Mouse (Mus musculus): ENCODE measurements around the gene Fzd2. TPM values are rescaled to one million over a fixed set of nuclear protein-coding genes. Genes with fewer than 3 reads are reported as not detected.

Gene Fzd2
- polyA plus RNA-seq, 1 experiment from 2014 or later, result 8.2 TPM

DNA sequence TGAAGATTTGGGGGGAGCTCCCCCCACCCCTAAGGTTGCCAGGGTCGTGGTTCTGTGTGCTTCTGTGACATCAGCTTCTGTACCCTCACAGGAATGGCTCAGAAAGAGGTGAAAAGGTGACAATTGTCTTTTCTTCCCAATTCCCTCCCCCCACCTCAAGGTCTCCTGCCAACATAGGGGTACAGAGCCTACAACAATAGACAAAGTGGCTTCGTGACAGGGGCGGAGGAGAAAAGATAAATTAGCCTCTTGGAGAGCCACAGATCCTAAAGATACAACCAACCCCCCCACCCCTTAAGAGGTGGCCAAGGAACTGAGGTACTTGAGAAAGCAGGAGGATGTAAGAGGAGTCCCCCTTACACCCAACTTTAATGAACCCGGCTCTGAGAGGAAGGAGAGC lies 4.5 kb downstream of the Fzd2 start:
- Histone ChIP-seq H3K27me3 (ENCODE audit: control insufficient read depth, insufficient read depth, low read length) (peaks cover 10% of the 10 kb centered on the region; the same call in 1 of the 2 replicates), H3K4me1 (replicated peaks; ENCODE audit: control insufficient read depth, insufficient read depth, low read length) (peaks cover 21% of the 10 kb centered on the region; the same call in 1 of the 2 replicates), H3K4me3 (replicated peaks; ENCODE audit: low read length) (no peak overlapping the region), H3K36me3 (replicated peaks; ENCODE audit: control insufficient read depth, insufficient read depth) (no peaks in the 10 kb centered on the region), H3K9me3 (ENCODE audit: control insufficient read depth, low read length) (no peaks in the 10 kb centered on the region), H3K4me2 (replicated peaks) (peak overlapping the region; percentile 89), H3K27ac (no peak overlapping the region), H3K9ac (no peak overlapping the region; the same call in 1 of the 2 replicates)
- 20% methylated on average over 4 of the region's 4 CpGs for WGBS
- ATAC-seq (ENCODE audit: low FRiP score), result no peak
- no peak for DNase-seq (ENCODE audit: low spot score)

DNA sequence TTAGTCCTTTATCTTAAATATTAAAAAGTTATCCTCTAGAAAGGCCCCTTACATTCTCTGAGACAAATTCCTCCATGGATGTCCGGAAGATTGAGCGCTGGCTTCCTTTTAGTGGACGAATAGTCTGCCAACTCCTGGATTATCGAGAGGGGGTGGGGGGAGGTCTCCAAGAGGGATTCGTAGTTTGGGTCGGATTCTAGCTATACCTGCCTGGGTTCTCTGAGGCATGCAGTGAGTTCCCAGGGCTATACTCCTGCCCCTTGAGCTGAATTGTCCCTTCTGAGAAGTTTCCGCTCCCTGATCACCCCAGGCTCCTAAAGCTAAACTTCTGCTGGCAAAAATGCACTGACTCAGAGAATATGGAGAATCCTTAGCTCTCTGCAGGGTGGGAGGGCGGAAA lies 5.3 kb downstream of the Fzd2 start:
- ATAC-seq (ENCODE audit: low FRiP score) (no peak), DNase-seq (ENCODE audit: low spot score) (no peak)
- Histone ChIP-seq H3K27ac (no peak overlapping the region), H3K4me1 (replicated peaks; ENCODE audit: control insufficient read depth, insufficient read depth, low read length) (peaks cover 21% of the 10 kb centered on the region; the same call in 1 of the 2 replicates), H3K4me2 (replicated peaks) (no peak overlapping the region), H3K36me3 (replicated peaks; ENCODE audit: control insufficient read depth, insufficient read depth) (no peaks in the 10 kb centered on the region), H3K9ac (no peak overlapping the region), H3K4me3 (replicated peaks; ENCODE audit: low read length) (no peak overlapping the region), H3K9me3 (ENCODE audit: control insufficient read depth, low read length) (no peaks in the 10 kb centered on the region), H3K27me3 (ENCODE audit: control insufficient read depth, insufficient read depth, low read length) (peaks cover 10% of the 10 kb centered on the region; the same call in 1 of the 2 replicates)
- 54% methylated on average over 8 of the region's 8 CpGs for WGBS

DNA sequence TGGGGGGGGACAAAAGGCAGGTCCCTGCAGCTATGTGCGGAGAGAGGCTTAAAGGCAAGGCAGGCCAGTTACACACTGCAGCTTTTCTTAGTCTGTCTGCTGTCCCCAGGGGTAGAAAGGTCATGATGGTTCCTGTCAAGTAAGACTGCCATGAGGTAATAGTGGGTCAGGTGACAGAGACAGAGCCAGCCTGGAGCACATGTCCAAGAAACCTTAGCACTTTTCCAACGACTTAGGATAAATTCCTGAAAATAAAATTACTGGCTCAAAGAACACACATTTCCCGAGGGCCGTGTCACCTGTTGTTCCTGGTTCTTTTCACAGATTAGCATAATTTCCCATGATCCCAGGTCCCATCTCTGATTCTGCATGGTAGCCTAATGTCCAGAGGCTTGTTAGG lies 6.1 kb downstream of the Fzd2 start:
- Histone ChIP-seq H3K4me1 (replicated peaks; ENCODE audit: control insufficient read depth, insufficient read depth, low read length) (peaks cover 18% of the 10 kb centered on the region; the same call in 1 of the 2 replicates), H3K9me3 (ENCODE audit: control insufficient read depth, low read length) (no peaks in the 10 kb centered on the region), H3K4me3 (replicated peaks; ENCODE audit: low read length) (no peak overlapping the region), H3K27ac (no peak overlapping the region), H3K27me3 (ENCODE audit: control insufficient read depth, insufficient read depth, low read length) (peaks cover 7% of the 10 kb centered on the region; the same call in 1 of the 2 replicates), H3K4me2 (replicated peaks) (no peak overlapping the region), H3K9ac (peak overlapping the region; percentile 8; the same call in 1 of the 2 replicates), H3K36me3 (replicated peaks; ENCODE audit: control insufficient read depth, insufficient read depth) (no peaks in the 10 kb centered on the region)
- WGBS, result 25% methylated on average over 4 of the region's 4 CpGs
- ATAC-seq (ENCODE audit: low FRiP score) (no peak), DNase-seq (ENCODE audit: low spot score) (no peak)

DNA sequence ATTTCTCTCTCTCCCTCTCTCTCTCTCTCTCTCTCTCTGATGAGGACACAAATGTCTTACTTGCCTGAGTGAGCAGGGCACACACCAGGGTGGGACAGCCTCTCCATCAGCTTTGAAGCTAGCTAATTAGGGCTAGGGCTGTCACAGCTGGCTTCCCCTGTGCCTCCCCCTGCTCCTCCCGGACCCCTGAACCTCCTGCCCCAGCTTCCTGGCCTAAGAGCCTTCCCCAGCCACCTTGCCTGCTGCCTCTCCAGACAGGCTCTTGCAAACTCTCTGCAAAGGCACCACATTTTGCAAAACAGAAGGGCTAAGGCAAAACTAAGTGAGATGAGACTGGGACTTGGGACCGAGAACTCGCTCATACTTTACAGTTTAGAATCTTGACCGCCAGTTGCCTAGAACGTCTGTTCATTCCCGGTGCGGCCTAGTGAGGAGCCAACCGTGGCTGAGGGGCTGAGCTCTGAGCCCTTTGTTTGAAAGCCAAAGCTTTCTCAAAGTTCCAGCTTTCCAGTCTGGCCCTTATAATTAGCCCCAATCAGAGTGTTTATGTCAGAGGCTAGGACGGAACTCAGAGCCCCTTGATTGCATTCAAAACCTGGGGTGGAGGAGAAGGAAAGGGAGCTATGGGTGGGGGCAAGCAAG lies 6.6 kb downstream of the Fzd2 start:
- Histone ChIP-seq H3K9me3 (ENCODE audit: control insufficient read depth, low read length) (no peaks in the 10 kb centered on the region), H3K9ac (peak overlapping the region; percentile 8; the same call in 1 of the 2 replicates), H3K4me1 (replicated peaks; ENCODE audit: control insufficient read depth, insufficient read depth, low read length) (peaks cover 13% of the 10 kb centered on the region; the same call in 1 of the 2 replicates), H3K4me3 (replicated peaks; ENCODE audit: low read length) (no peak overlapping the region), H3K4me2 (replicated peaks) (no peak overlapping the region), H3K27me3 (ENCODE audit: control insufficient read depth, insufficient read depth, low read length) (peaks cover 2% of the 10 kb centered on the region; the same call in 1 of the 2 replicates), H3K36me3 (replicated peaks; ENCODE audit: control insufficient read depth, insufficient read depth) (no peaks in the 10 kb centered on the region), H3K27ac (no peak overlapping the region)
- DNase-seq (ENCODE audit: low spot score), result no peak
- WGBS, result 18% methylated on average over 9 of the region's 9 CpGs
- ATAC-seq (ENCODE audit: low FRiP score), result no peak

DNA sequence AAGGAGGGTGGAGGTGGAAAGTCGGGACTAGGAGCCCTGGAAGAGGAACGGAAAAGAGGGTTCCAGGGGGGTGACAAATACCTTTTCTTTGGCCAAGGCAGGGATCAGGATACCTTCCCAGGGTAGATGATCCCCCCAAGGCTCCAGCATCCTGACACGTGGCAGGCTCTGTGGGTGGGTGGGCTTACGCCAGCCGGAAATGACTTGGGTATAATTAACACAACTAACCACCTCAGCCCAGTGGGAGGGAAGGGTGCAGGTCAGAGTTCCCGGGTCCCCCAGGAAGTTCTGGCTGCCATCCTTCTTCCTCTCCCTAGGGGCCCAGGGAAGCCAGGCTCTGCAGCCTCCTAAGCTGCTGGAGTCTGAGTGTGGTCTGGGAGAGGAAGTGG lies 7.1 kb downstream of the Fzd2 start:
- Histone ChIP-seq H3K27ac (no peak overlapping the region), H3K9me3 (ENCODE audit: control insufficient read depth, low read length) (no peaks in the 10 kb centered on the region), H3K36me3 (replicated peaks; ENCODE audit: control insufficient read depth, insufficient read depth) (no peaks in the 10 kb centered on the region), H3K4me3 (replicated peaks; ENCODE audit: low read length) (no peak overlapping the region), H3K4me2 (replicated peaks) (no peak overlapping the region), H3K27me3 (ENCODE audit: control insufficient read depth, insufficient read depth, low read length) (no peaks in the 10 kb centered on the region), H3K4me1 (replicated peaks; ENCODE audit: control insufficient read depth, insufficient read depth, low read length) (peaks cover 7% of the 10 kb centered on the region; the same call in 1 of the 2 replicates), H3K9ac (no peak overlapping the region)
- 20% methylated on average over 6 of the region's 6 CpGs for WGBS
- ATAC-seq (ENCODE audit: low FRiP score), result no peak
- no peak for DNase-seq (ENCODE audit: low spot score)

DNA sequence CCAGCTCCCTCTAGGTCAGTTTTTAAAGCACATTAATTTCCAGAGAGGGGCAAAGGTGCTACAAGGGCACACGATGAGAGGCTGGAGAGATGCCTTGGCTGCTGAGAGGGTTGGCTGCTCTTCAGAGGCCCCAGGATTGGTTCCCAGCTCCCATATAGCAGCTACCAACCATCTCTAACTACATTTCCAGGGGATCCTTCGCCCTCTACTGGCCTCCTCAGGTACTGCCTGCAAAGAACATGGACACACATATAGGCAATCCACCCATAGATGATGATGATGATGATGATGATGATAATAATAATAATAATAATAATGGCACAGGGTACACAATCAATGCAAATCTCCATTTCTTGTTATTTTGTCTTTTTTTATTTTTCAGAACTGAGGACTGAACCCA lies 15.3 kb downstream of the Fzd2 start:
- Histone ChIP-seq H3K4me3 (replicated peaks; ENCODE audit: low read length) (no peak overlapping the region), H3K27ac (no peak overlapping the region), H3K27me3 (ENCODE audit: control insufficient read depth, insufficient read depth, low read length) (no peaks in the 10 kb centered on the region), H3K9me3 (ENCODE audit: control insufficient read depth, low read length) (no peaks in the 10 kb centered on the region), H3K36me3 (replicated peaks; ENCODE audit: control insufficient read depth, insufficient read depth) (no peaks in the 10 kb centered on the region), H3K4me2 (replicated peaks) (no peak overlapping the region), H3K9ac (no peak overlapping the region), H3K4me1 (replicated peaks; ENCODE audit: control insufficient read depth, insufficient read depth, low read length) (peaks cover 6% of the 10 kb centered on the region; the same call in 1 of the 2 replicates)
- no peak for ATAC-seq (ENCODE audit: low FRiP score)
- 68% methylated on average over 2 of the region's 2 CpGs for WGBS
- DNase-seq (ENCODE audit: low spot score), result no peak

DNA sequence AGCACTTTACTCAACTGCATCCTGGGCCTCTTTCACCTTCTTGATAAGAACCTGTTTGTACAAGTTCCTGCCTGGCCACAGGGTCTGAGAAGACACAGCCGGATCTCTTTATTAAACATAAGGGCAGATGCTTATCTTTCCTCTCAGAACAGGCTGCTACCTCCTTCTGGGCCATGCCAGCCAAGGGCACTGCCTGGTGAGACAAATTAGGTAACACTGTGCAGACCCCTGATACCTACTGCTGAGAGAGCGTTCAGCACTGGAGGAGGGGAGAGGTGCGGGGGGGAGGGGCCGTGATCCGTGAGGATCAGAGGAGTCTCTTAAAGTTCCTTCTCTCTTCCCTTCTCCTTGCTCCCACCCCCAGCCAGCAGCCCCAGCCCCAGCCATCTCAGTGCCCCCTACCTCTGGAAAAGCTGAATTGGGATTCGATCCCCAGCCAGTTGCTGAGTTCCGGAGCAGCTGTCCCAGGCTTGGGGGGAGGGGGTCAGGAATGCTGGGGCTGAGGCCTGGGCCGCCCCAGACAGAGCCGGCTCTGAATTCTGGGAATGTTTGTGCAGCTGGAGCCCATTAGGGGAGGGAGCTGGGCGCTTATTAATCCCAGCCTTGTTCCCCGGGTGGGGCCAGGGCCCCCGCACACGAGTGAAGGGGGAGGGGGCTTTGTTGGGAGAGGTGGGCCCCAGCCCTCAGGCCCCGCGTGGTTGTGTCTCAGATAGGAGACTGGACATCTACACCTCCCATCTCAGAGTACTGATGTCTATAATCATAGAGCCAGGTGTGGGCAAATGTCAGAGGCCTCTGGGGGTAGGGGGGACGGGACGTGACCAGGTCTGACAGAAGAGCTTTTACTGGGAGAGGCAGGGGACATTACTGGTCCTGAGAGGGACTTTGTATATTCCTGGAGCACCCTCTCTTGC lies 19.9 kb downstream of the Fzd2 start:
- H3K4me2 ChIP-seq (replicated peaks), result no peak overlapping the region
- WGBS, result 12% methylated on average over 17 of the region's 17 CpGs
- peaks cover 16% of the 10 kb centered on the region for H3K4me1 ChIP-seq (replicated peaks; ENCODE audit: control insufficient read depth, insufficient read depth, low read length)
- no peak overlapping the region for H3K4me3 ChIP-seq (replicated peaks; ENCODE audit: low read length)
- H3K27me3 ChIP-seq (ENCODE audit: control insufficient read depth, insufficient read depth, low read length), result no peaks in the 10 kb centered on the region
- ATAC-seq (ENCODE audit: low FRiP score) (peak; percentile 46; the same call in 1 of the 2 replicates), DNase-seq (ENCODE audit: low spot score) (no peak)
- H3K27ac ChIP-seq, result peak overlapping the region; percentile 50; the same call in 1 of the 2 replicates
- H3K36me3 ChIP-seq (replicated peaks; ENCODE audit: control insufficient read depth, insufficient read depth), result no peaks in the 10 kb centered on the region
- H3K9ac ChIP-seq, result no peak overlapping the region
- no peaks in the 10 kb centered on the region for H3K9me3 ChIP-seq (ENCODE audit: control insufficient read depth, low read length)

DNA sequence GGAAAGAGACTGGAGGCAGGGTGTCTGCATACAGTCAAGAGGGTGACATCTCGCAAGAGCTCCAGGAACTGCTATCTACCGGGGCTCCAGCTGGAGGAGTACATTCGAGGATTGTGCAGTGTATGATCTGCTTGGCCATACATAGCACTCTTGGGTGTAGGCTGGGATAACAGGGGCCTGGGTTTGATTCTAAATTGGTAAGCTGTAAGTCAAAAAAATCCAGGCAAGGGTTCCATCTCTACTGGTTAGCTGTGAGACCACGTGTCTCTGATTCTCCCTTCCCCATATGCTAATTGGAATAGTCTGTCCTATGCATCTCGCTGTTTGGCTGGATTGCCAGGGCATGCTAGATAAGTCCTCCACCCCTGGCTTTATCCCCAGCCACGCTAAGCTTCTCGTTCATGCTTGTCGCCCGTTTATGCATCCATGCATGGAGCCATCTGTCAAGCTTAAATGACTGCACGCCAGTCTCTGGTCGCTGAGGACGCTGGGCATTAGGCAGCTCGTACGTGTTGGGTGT lies 20.8 kb downstream of the Fzd2 start:
- Histone ChIP-seq H3K27ac (peak overlapping the region; percentile 50; the same call in 1 of the 2 replicates), H3K4me2 (replicated peaks) (peak overlapping the region; percentile 43), H3K27me3 (ENCODE audit: control insufficient read depth, insufficient read depth, low read length) (no peaks in the 10 kb centered on the region), H3K4me1 (replicated peaks; ENCODE audit: control insufficient read depth, insufficient read depth, low read length) (peaks cover 16% of the 10 kb centered on the region), H3K4me3 (replicated peaks; ENCODE audit: low read length) (no peak overlapping the region), H3K9me3 (ENCODE audit: control insufficient read depth, low read length) (no peaks in the 10 kb centered on the region), H3K36me3 (replicated peaks; ENCODE audit: control insufficient read depth, insufficient read depth) (no peaks in the 10 kb centered on the region), H3K9ac (no peak overlapping the region)
- 18% methylated on average over 14 of the region's 14 CpGs for WGBS
- DNase-seq (ENCODE audit: low spot score) (peak; percentile 38), ATAC-seq (ENCODE audit: low FRiP score) (peak; percentile 71)

All from hindbrain, embryonic 14.5 days (tissue).